Mouse (Mus musculus): Measurements from ENCODE around the gene Map4k4. TPM values are rescaled to one million over a fixed set of nuclear protein-coding genes. Genes with fewer than 3 reads are reported as not detected.
A peak's percentile ranks its signal among the peaks of the same experiment; 100 is the strongest.

The Map4k4 gene
- polyA plus RNA-seq (2016; fragmentation: Nextera tagmentation; extraction: Ambion mirVana): 58.8 and 67.3 TPM in 2 replicates

DNA sequence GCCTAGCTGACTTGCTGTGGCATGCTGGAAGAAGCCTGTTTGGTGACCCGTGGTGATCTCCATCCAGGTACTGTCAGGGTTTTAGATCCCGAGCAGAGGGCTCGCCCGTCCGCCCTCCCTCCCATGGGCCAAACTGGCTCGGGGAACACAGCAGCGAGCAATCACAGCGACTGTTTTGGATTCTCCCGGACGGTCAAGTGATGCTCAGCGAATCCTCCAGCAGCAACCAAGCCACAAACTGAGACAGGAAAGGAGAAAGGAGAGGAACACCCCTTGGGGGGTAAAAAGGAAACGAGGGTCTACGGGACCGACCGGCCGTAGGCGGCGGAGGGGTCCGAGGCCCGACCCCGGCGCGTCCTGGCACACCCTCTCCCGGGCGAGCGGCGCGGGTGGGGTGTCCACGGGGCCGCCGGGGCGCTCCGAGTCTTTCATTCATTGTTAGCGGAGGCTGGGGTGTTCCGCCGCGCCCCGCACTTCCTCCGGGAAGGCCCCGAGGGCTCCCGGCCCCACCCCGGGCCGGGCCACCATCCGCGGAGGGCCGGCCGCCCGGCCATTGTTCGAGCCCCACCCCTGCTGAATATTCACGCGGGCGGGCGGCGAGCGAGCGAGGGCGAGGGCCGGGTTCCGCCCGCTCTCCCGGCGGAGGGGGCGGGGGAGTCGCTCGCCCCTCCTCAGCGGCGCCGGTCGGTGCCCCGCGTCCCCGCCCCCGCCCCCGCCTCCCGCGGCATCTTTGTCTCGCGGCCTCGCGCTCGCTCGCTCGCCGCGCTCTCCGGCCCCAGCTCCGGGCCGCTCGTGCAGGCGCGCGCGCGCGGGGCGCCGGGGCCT lies at the start of gene Map4k4:
TSS of gene Map4k4 (plus strand) at position 733 of the 825 bp plus-strand sequence.
- peak within 1 kb of the TSS; percentile 100 for H3K9ac ChIP-seq
- peaks cover 34% of the 10 kb centered on the region for H3K4me1 ChIP-seq
- H3K9me3 ChIP-seq: no peaks in the 10 kb centered on the region
- WGBS: under 1% methylated on average over 82 of the region's 97 CpGs
- H3K27ac ChIP-seq: peak within 1 kb of the TSS; percentile 97
- H3K4me3 ChIP-seq: peak within 1 kb of the TSS; percentile 94
- H3K36me3 ChIP-seq: peaks cover 14% of the 10 kb centered on the region
- ATAC-seq (ENCODE audit: insufficient number of reproducible peaks, insufficient read depth, low FRiP score, low TSS enrichment): peak; percentile 88
- H3K4me2 ChIP-seq (replicated peaks): peak within 1 kb of the TSS; percentile 59
- no peaks in the 10 kb centered on the region for H3K27me3 ChIP-seq

DNA sequence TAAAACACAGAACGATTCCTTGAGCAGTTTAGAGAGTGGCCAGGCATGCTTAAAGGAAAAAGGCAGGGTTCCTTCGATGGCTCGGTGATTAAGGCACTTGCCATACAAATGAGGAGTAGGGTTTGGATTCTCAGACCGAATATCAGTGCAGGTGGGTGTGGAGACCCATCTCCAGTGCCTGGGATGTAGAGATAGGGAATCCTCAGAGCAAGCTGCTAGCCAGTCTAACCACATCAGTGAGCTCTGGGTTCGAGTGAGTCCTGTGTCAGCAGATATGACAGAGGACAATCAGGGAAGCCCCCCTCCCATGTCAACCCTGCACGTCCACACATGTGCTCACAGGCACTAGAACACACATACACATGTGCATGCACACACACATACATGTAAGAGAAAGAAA lies 44.8 kb upstream of the Map4k4 start:
- ATAC-seq (ENCODE audit: insufficient number of reproducible peaks, insufficient read depth, low FRiP score, low TSS enrichment): no peak
- Histone ChIP-seq H3K9ac (no peak overlapping the region), H3K27ac (no peak overlapping the region), H3K9me3 (no peaks in the 10 kb centered on the region), H3K4me2 (replicated peaks) (no peak overlapping the region), H3K4me3 (no peak overlapping the region), H3K36me3 (no peaks in the 10 kb centered on the region), H3K4me1 (peaks cover 5% of the 10 kb centered on the region; the same call in 1 of the 2 replicates), H3K27me3 (no peaks in the 10 kb centered on the region)
- WGBS: 80% methylated on average over 6 of the region's 6 CpGs

DNA sequence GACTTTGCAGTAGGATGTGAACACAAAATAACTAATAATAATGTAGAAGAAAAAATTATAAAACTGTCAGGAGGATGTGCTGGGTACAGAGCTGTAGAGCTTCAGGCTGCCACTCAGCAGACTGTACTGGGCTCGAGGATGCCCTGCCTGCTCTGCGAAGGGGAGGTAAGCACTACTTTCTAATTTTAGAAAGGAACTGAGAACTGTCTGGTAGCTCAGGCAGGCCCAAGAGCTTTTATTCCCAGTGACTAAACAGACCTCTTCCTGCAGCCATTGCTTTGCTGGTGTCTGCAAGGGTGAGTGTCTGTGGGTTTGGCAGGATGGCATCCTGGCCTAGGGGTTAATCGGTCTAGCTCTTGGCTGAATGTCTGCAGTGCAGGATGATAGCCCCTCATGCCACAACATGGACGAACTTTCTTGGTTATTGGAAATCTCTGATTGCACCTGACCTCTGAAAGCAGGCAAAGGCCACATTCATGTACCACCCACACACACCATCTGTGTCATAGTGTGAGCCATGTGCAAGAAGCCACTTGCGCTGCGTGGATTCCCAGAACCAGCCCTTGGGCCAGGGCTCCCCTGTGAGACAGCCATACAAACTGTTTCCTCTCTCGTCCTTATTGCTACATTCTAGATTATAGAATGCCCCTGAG lies 43.8 kb upstream of the Map4k4 start:
- no peak overlapping the region for H3K9ac ChIP-seq
- peaks cover 5% of the 10 kb centered on the region; the same call in 1 of the 2 replicates for H3K4me1 ChIP-seq
- H3K4me3 ChIP-seq: no peak overlapping the region
- ATAC-seq (ENCODE audit: insufficient number of reproducible peaks, insufficient read depth, low FRiP score, low TSS enrichment): no peak
- H3K4me2 ChIP-seq (replicated peaks): no peak overlapping the region
- no peaks in the 10 kb centered on the region for H3K36me3 ChIP-seq
- H3K27me3 ChIP-seq: no peaks in the 10 kb centered on the region
- 83% methylated on average over 7 of the region's 7 CpGs for WGBS
- no peak overlapping the region for H3K27ac ChIP-seq
- H3K9me3 ChIP-seq: no peaks in the 10 kb centered on the region

DNA sequence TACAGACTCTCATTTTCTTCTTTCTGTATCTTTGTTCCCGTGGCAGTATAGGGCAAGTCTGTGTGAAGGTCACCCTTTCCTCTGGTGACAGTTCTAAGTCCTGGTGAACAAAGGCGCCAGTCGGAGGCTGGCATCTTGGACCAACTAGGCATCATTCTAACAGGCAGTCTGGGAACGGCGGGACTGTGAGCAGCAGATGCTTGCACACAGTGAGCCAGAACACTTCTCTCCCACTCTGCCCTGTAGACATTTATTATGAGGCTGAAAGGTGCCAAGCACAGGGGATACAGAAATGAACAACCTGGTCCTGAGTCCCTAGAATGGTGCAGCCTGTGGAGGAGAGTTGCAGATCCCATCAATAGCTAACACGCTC lies 43.3 kb upstream of the Map4k4 start:
- Histone ChIP-seq H3K36me3 (no peaks in the 10 kb centered on the region), H3K4me2 (replicated peaks) (no peak overlapping the region), H3K27ac (no peak overlapping the region), H3K9me3 (no peaks in the 10 kb centered on the region), H3K27me3 (no peaks in the 10 kb centered on the region), H3K4me1 (peaks cover 5% of the 10 kb centered on the region; the same call in 1 of the 2 replicates), H3K4me3 (no peak overlapping the region), H3K9ac (no peak overlapping the region)
- 82% methylated on average over 6 of the region's 6 CpGs for WGBS
- ATAC-seq (ENCODE audit: insufficient number of reproducible peaks, insufficient read depth, low FRiP score, low TSS enrichment): no peak

DNA sequence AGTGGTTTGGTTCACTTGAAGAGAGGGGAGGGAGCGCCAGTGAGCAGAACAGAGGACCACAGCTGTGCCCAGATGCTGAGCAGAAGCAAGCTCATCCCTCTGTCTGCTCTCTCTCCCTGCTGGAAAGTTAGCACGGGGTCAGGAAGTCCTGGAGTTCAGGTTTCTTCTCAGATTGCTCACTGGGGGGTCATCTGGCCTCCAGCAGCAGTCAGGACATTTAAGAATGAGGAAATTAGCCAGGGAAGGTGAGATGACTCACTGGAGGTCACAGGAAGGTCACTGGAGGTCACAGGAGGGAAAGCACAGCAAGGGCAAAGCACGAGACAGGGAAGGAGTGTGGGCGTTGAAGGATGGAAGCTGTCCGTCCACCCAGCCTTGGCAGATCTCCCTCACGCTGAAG lies 41.5 kb upstream of the Map4k4 start:
- no peak for ATAC-seq (ENCODE audit: insufficient number of reproducible peaks, insufficient read depth, low FRiP score, low TSS enrichment)

DNA sequence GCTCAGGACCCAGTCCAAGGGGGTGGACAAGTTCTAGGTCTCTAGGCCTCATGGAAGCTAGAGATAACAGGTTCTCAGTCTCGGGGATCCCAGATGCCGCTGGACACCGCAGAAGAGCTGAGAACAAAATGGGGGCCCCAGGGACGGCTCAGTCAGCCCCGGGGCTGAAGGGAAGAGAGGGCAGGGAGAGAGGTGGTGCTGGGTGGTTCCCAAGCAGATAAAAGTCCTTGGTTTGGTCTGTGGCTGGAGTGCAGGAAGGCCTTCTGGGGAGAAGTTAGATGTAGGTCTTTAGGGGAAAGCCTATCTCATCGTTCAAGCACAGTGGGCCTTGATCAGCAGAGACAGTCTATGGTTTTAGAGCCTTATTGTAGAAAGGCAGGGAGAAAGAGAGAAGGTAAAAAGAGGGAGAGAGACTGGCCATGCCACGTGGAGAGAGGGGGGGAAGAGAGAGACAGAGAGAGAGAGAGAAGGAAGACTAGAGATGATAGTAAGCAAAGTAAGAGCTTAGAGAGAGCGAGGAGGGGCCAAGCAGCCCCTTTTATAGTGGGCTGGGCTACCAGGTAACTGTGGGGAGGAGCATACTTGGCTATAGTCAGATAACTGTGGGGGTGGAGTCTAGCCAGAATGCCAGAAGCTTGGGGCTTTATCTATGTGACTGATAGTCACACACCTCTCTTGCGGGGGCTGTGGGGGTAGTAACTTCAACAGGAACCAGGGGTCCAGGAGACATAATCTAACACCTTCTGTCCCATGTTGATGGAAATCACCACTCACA lies 34.2 kb upstream of the Map4k4 start:
- Histone ChIP-seq H3K9me3 (no peaks in the 10 kb centered on the region), H3K4me2 (replicated peaks) (no peak overlapping the region), H3K27ac (no peak overlapping the region), H3K4me3 (no peak overlapping the region), H3K27me3 (0 out of 2 replicates have a peak, but pooled peaks cover 2% of the 10 kb centered on the region), H3K4me1 (peaks cover 31% of the 10 kb centered on the region), H3K36me3 (no peaks in the 10 kb centered on the region), H3K9ac (no peak overlapping the region)
- no peak for ATAC-seq (ENCODE audit: insufficient number of reproducible peaks, insufficient read depth, low FRiP score, low TSS enrichment)
- WGBS: 88% methylated on average over 9 of the region's 9 CpGs

More for the DNA sequence above, 41.5 kb upstream of the Map4k4 start:
- WGBS: 15% methylated on average over 6 of the region's 6 CpGs
- Histone ChIP-seq H3K4me1 (peaks cover 5% of the 10 kb centered on the region; the same call in 1 of the 2 replicates), H3K27me3 (no peaks in the 10 kb centered on the region), H3K4me3 (no peak overlapping the region), H3K9me3 (no peaks in the 10 kb centered on the region), H3K36me3 (no peaks in the 10 kb centered on the region), H3K4me2 (replicated peaks) (no peak overlapping the region), H3K9ac (no peak overlapping the region), H3K27ac (no peak overlapping the region)

DNA sequence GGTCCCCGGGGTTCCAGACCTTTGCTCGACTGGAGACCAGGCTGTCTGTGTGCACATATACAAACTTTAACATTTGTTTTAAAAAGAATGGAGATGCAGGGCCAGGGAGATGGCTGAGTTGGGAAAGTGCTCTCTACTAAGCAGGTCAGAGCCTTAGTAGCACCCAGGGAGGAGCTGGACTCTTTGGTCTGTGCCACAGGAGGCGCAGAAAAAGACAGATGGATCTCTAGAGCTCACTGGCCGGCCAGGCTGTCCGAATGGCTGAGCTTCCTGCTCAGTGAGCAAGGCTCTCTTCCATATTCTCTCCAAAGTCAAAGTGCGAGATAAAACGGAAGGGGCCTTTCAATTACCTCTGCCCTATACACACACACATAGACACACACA lies 33.6 kb upstream of the Map4k4 start:
- Histone ChIP-seq H3K27me3 (0 out of 2 replicates have a peak, but pooled peaks cover 2% of the 10 kb centered on the region), H3K4me3 (no peak overlapping the region), H3K9me3 (no peaks in the 10 kb centered on the region), H3K36me3 (no peaks in the 10 kb centered on the region), H3K9ac (no peak overlapping the region), H3K4me1 (peaks cover 31% of the 10 kb centered on the region), H3K27ac (no peak overlapping the region), H3K4me2 (replicated peaks) (no peak overlapping the region)
- 78% methylated on average over 7 of the region's 7 CpGs for WGBS
- ATAC-seq (ENCODE audit: insufficient number of reproducible peaks, insufficient read depth, low FRiP score, low TSS enrichment): no peak

DNA sequence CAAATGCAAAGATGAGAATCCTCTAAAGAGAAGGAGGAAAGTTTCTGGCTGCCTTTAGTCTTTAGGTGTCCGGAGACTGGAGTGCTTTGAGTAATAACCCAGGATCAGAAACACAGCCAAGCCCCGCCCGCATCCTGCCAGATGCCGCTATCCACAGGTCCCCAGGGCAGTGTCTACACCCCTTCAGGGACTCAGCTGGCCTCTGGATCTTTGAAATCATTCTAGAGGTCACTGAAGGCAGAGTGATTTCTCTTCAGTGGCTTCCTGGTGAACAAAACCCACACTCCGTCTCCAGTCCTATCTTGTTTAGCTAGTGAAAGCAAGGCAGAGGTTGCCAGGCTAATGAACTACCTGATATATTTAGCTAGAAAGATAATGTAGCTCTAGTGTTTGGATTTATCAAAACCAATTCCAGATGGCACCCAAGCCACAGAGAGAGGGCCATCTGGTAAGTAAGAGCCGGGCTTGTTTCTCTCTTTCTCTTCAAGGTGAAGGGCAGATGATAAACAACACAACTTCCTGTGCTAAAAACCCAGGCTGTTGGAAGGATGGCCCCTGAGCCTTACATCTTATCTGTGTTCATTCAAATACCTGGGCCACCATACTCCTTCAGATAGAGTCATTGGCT lies 32.6 kb upstream of the Map4k4 start:
- Histone ChIP-seq H3K4me1 (peaks cover 31% of the 10 kb centered on the region), H3K36me3 (no peaks in the 10 kb centered on the region), H3K27me3 (0 out of 2 replicates have a peak, but pooled peaks cover 2% of the 10 kb centered on the region), H3K9me3 (no peaks in the 10 kb centered on the region), H3K27ac (peak overlapping the region; percentile 60), H3K9ac (no peak overlapping the region), H3K4me2 (replicated peaks) (no peak overlapping the region; the same call in 1 of the 2 replicates), H3K4me3 (no peak overlapping the region)
- ATAC-seq (ENCODE audit: insufficient number of reproducible peaks, insufficient read depth, low FRiP score, low TSS enrichment): no peak
- WGBS: 11% methylated on average over 6 of the region's 6 CpGs

DNA sequence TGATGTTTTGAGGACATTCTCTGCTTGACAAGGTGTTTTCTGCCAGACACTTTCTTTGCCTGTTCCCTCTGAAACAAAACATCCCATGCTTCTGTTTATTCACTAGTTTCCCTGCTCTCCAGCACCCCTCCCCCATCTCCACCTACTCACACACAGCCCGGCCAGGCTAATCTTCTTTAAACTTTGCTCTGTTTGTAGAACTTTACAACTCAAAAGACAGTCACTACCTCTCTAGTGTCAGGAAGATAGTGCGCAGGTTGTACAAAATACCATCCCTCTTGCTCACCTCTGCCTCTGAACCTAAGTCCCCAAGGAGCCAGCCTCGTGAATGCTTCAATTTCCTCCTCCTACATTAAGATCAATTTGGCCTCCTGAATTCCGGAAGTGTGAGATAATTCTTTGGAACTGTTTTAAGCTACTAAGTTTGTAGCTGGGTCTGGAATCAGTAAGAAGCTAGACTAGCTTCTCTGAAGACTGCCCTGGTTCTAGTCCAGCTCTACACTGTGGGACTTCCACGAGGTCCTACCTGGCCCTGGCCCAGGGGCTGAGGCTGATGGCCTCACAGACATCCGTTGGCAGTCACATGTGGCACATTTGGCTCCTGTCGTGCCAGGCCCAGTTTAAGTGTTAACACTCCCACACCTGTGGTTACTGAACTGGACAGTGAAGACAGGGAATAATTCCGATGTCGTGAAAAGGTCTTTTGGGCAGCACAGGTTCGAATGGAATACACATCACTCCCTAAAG lies 31.7 kb upstream of the Map4k4 start:
- Histone ChIP-seq H3K27ac (no peak overlapping the region), H3K9ac (no peak overlapping the region), H3K36me3 (no peaks in the 10 kb centered on the region), H3K4me3 (no peak overlapping the region), H3K4me1 (peaks cover 31% of the 10 kb centered on the region), H3K4me2 (replicated peaks) (no peak overlapping the region), H3K9me3 (no peaks in the 10 kb centered on the region), H3K27me3 (0 out of 2 replicates have a peak, but pooled peaks cover 2% of the 10 kb centered on the region)
- WGBS: 48% methylated on average over 10 of the region's 10 CpGs
- no peak for ATAC-seq (ENCODE audit: insufficient number of reproducible peaks, insufficient read depth, low FRiP score, low TSS enrichment)

DNA sequence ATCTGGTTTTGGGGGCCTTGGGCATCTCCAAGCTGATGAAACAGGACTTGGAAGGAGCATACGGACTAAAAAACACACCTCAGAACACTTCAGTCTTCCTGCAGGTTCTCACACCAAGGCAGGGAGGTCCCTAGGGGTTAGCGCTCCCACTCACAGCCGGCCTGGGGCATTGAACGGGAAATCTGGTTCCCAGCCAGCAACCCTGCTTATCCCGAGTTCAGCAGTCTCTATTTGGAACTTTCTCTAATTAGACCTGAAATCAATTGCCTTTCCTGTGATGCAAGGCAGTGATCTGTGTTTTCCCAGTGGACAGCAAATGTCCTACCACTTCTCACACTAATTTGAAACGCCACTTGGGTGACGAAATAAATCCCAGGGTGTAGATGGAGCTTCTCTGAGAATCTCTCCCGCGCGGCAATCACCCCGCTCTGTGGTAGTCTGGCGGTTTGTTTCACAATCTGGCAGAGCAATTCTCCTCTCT lies 31.0 kb upstream of the Map4k4 start:
- ATAC-seq (ENCODE audit: insufficient number of reproducible peaks, insufficient read depth, low FRiP score, low TSS enrichment): no peak
- Histone ChIP-seq H3K27me3 (no peaks in the 10 kb centered on the region), H3K27ac (no peak overlapping the region), H3K4me2 (replicated peaks) (no peak overlapping the region), H3K4me1 (peaks cover 31% of the 10 kb centered on the region), H3K4me3 (no peak overlapping the region), H3K9me3 (no peaks in the 10 kb centered on the region), H3K9ac (no peak overlapping the region), H3K36me3 (no peaks in the 10 kb centered on the region)
- 51% methylated on average over 12 of the region's 12 CpGs for WGBS

Measured in embryonic facial prominence, embryonic 12.5 days (tissue).